Mouse (Mus musculus): ENCODE measurements around the gene Terf2ip. TPM values are rescaled to one million over a fixed set of nuclear protein-coding genes. Genes with fewer than 3 reads are reported as not detected.

The Terf2ip gene
- polyA plus RNA-seq, 1 experiment from 2014 or later: 23.1 TPM

DNA sequence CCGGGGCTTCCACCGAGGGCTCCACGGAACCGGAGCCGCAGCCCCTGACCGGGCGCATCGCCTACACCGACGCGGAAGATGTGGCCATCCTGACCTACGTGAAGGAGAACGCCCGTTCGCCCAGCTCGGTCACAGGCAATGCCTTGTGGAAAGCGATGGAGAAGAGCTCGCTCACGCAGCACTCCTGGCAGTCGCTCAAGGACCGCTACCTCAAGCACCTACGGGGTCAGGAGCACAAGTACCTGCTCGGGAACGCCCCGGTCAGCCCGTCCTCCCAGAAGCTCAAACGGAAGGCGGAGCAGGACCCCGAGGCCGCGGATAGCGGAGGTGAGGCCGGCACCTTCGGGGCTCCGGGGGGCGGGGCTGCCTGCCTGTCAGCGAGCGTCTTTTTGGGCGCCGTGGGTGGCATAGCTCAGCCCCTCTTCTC, 631 bp downstream of the Terf2ip start:
- WGBS: under 1% methylated on average over 40 of the region's 40 CpGs
- peak; percentile 54 for ATAC-seq (ENCODE audit: insufficient read depth, low FRiP score, low read depth)

DNA sequence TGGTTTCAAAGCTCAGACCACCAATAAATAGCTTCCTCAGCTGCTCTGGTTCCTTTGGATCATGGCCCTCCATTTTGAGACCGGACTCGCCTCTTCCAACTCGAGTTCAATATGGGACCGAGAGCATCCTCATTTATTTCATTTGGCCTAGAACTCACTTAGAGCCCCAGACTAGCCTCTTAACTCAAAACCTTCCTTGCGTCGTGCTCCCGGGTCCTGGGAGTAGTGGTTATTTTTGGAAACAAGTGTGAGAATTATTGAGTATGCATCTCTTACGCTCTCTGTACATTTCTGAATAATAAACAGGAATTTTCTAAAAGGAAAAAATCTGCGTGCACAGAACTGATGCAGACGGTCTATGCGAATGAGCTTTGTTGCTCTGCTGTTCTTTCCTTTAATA, 3.7 kb downstream of the Terf2ip start, which contains the start of gene Gm6793:
Gm6793 (minus strand) TSS at position 101 of the 400 bp plus-strand sequence.
- Histone ChIP-seq H3K9ac (no peak within 1 kb of the TSS), H3K4me2 (no peak within 1 kb of the TSS), H3K27me3 (replicated peaks) (no peaks in the 10 kb centered on the region), H3K27ac (no peak within 1 kb of the TSS), H3K4me1 (peaks cover 10% of the 10 kb centered on the region; the same call in 1 of the 2 replicates), H3K4me3 (replicated peaks) (no peak within 1 kb of the TSS), H3K9me3 (no peaks in the 10 kb centered on the region), H3K36me3 (peaks cover 22% of the 10 kb centered on the region)
- WGBS: 95% methylated on average over 11 of the region's 11 CpGs
- no peak for ATAC-seq (ENCODE audit: insufficient read depth, low FRiP score, low read depth)

More for the DNA sequence above, 631 bp downstream of the Terf2ip start:
- H3K4me1 ChIP-seq: peaks cover 10% of the 10 kb centered on the region; the same call in 1 of the 2 replicates
- H3K9me3 ChIP-seq: no peaks in the 10 kb centered on the region
- H3K4me2 ChIP-seq: peak overlapping the region; percentile 85
- peak overlapping the region; percentile 85 for H3K27ac ChIP-seq
- H3K36me3 ChIP-seq: peaks cover 8% of the 10 kb centered on the region; the same call in 1 of the 2 replicates
- no peaks in the 10 kb centered on the region for H3K27me3 ChIP-seq (replicated peaks)
- peak overlapping the region; percentile 84 for H3K4me3 ChIP-seq (replicated peaks)
- H3K9ac ChIP-seq: peak overlapping the region; percentile 74

DNA sequence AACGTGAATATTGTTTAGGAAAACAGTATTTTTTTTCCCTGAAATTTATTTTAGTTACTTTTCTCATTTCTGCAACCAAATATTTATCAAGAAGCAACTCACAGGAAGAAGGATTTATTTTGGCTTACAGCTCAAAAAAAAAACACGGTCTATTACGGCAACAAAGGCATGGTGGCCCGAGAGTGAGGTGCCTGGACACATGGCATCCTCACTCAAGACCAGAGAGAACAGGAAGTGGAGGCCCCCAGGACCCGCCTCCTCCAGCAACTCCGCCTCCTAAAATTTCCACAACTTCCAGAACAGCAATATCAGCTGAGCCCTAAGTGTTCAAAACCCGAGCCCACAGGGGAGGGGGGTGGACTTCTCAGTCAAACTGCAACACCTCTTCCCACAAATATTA, 18.3 kb downstream of the Terf2ip start:
- no peaks in the 10 kb centered on the region for H3K27me3 ChIP-seq (replicated peaks)
- H3K4me2 ChIP-seq: no peak overlapping the region
- H3K36me3 ChIP-seq: no peaks in the 10 kb centered on the region
- H3K4me3 ChIP-seq (replicated peaks): no peak overlapping the region
- no peaks in the 10 kb centered on the region for H3K4me1 ChIP-seq
- ATAC-seq (ENCODE audit: insufficient read depth, low FRiP score, low read depth): no peak
- H3K9me3 ChIP-seq: no peaks in the 10 kb centered on the region
- no peak overlapping the region for H3K27ac ChIP-seq
- 81% methylated on average over 7 of the region's 7 CpGs for WGBS
- no peak overlapping the region for H3K9ac ChIP-seq

DNA sequence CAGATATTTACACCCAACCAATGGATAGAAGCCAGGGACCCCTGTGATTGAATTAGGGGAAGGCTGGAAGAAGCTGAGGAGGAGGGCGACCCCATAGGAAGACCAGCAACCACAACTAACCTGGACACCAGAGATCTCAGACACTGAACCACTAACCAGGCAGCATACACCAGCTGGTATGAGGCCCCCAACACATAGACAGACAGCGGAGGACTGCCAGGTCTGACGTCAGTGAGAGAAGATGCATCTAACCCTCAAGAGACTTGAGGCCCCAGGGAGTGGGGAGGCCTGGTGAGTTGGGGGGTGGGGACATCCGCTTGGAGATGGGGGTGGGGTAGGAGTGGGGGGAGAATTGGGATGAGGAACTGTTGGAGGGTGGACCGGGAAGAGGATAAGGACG, 19.5 kb downstream of the Terf2ip start:
- no peaks in the 10 kb centered on the region for H3K4me1 ChIP-seq
- H3K27ac ChIP-seq: no peak overlapping the region
- H3K9me3 ChIP-seq: no peaks in the 10 kb centered on the region
- no peaks in the 10 kb centered on the region for H3K27me3 ChIP-seq (replicated peaks)
- H3K4me3 ChIP-seq (replicated peaks): no peak overlapping the region
- H3K9ac ChIP-seq: no peak overlapping the region
- no peak overlapping the region for H3K4me2 ChIP-seq
- WGBS: 61% methylated on average over 6 of the region's 6 CpGs
- ATAC-seq (ENCODE audit: insufficient read depth, low FRiP score, low read depth): no peak
- H3K36me3 ChIP-seq: no peaks in the 10 kb centered on the region

DNA sequence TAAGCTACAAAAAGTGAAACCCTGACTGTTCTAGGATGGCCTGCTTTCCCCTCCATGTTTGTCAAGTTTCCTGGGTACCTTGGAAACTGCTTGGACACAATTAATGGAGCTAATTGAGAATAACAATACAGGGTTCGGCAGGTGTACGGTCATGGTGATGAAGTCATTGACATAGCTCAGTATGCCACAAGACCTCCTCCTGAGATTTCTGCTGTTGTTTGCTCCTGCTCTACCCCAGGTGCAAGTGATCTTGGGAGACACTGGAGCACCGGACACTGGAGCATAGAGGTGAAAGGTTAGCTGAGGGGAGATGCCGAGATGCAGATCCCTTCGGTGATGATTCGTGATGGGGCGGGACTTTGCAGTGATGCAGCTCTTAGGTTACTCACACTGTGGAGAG, 21.9 kb downstream of the Terf2ip start:
- no peak overlapping the region for H3K27ac ChIP-seq
- no peaks in the 10 kb centered on the region for H3K27me3 ChIP-seq (replicated peaks)
- H3K9ac ChIP-seq: no peak overlapping the region
- H3K36me3 ChIP-seq: no peaks in the 10 kb centered on the region
- WGBS: 58% methylated on average over 7 of the region's 7 CpGs
- no peaks in the 10 kb centered on the region for H3K9me3 ChIP-seq
- no peak overlapping the region for H3K4me3 ChIP-seq (replicated peaks)
- no peak for ATAC-seq (ENCODE audit: insufficient read depth, low FRiP score, low read depth)
- no peak overlapping the region for H3K4me2 ChIP-seq
- H3K4me1 ChIP-seq: no peaks in the 10 kb centered on the region

DNA sequence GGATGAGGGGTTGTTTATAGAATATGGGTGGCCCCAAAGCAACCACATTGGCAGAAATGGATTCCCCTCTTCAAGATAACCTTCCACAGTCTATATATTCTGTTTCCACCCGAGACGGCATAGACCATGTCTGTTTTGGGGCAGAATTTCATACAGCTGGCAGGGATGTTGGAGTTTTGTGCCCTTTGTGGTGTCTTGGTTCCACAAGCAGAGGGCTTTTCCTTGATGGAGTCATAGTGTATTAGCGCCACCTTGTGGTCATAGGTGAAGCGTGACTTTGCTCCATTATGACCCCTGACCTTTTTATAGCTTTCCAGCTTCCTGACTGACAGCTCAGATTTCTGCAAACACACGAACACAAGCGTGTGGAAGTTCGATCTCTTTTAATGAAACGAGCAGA, 23.4 kb downstream of the Terf2ip start:
- WGBS: 15% methylated on average over 8 of the region's 8 CpGs
- no peak for ATAC-seq (ENCODE audit: insufficient read depth, low FRiP score, low read depth)

DNA sequence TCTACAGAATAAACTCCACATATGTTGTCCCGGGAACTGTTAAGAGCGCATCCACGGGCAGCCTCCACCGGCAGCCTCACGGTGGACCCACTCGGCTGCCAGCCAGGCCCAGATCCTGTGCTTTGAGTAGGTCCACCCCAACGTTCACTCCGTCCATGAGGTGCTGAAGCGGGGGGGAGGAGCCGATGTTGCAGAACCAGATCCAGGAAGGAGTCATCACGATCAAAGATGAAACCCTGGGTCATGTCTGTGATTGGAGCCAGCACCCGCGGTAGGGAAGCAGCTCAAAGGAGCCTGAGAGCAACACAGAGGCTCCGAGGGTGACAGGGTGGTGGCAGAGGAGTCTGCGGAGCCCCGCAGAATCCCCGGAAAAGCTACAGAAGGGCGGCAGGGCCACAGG, 26.3 kb downstream of the Terf2ip start:
- Histone ChIP-seq H3K4me2 (no peak overlapping the region), H3K27ac (no peak overlapping the region), H3K9me3 (no peaks in the 10 kb centered on the region), H3K36me3 (no peaks in the 10 kb centered on the region), H3K9ac (no peak overlapping the region), H3K27me3 (replicated peaks) (no peaks in the 10 kb centered on the region), H3K4me1 (no peaks in the 10 kb centered on the region), H3K4me3 (replicated peaks) (no peak overlapping the region)
- ATAC-seq (ENCODE audit: insufficient read depth, low FRiP score, low read depth): no peak
- 75% methylated on average over 18 of the region's 18 CpGs for WGBS

More for the DNA sequence above, 23.4 kb downstream of the Terf2ip start:
- Histone ChIP-seq H3K27me3 (replicated peaks) (no peaks in the 10 kb centered on the region), H3K4me2 (no peak overlapping the region), H3K9ac (no peak overlapping the region), H3K9me3 (no peaks in the 10 kb centered on the region), H3K4me1 (no peaks in the 10 kb centered on the region), H3K36me3 (no peaks in the 10 kb centered on the region), H3K4me3 (replicated peaks) (no peak overlapping the region), H3K27ac (no peak overlapping the region)

DNA sequence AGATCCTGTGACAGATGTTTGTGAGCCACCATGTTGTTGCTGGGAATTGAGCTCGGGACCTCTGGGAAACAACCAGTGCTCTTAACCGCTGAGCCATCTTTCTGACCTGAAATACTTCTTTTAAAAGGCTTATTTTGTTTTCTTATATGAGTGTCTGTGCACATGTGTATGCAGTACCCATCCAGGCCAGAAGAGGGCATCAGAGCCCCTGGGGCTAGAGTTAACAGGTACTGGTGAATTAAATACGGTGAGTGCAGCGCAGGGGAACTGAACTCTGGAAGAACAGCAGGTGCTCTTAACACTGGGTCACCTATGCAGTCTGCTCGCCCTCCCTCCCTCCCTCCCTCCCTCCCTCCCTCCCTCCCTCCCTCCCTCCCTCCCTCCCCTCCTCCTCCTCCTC, 34.0 kb downstream of the Terf2ip start:
- Histone ChIP-seq H3K9me3 (no peaks in the 10 kb centered on the region), H3K4me1 (no peaks in the 10 kb centered on the region), H3K4me2 (no peak overlapping the region), H3K9ac (no peak overlapping the region), H3K27me3 (replicated peaks) (no peaks in the 10 kb centered on the region), H3K36me3 (no peaks in the 10 kb centered on the region), H3K4me3 (replicated peaks) (no peak overlapping the region), H3K27ac (no peak overlapping the region)
- WGBS: 78% methylated on average over 5 of the region's 5 CpGs
- no peak for ATAC-seq (ENCODE audit: insufficient read depth, low FRiP score, low read depth)

DNA sequence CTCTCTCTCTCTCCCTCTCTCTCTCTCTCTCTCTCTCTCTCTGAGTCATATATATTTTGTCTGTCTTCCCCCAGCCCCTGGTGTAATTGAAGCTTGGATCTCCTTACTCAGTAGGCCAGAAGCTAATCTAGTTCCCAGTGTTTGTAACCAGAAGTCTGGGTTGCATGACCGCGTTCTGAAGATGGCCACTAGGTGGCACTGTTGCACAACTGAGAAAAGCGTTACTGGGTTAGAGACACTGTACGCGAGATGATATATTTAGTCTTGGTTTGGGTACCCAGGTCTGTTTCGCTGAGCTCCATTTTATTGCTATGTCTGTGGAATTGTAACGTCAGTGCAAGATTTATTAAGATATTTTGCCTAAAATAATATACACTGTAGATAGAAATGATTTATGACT, 34.7 kb downstream of the Terf2ip start:
- Histone ChIP-seq H3K9ac (no peak overlapping the region), H3K27me3 (replicated peaks) (no peaks in the 10 kb centered on the region), H3K36me3 (no peaks in the 10 kb centered on the region), H3K9me3 (no peaks in the 10 kb centered on the region), H3K4me1 (no peaks in the 10 kb centered on the region), H3K4me2 (no peak overlapping the region), H3K27ac (no peak overlapping the region), H3K4me3 (replicated peaks) (no peak overlapping the region)
- WGBS: 2% methylated on average over 7 of the region's 7 CpGs
- peak; percentile 50; the same call in 1 of the 2 replicates for ATAC-seq (ENCODE audit: insufficient read depth, low FRiP score, low read depth)

DNA sequence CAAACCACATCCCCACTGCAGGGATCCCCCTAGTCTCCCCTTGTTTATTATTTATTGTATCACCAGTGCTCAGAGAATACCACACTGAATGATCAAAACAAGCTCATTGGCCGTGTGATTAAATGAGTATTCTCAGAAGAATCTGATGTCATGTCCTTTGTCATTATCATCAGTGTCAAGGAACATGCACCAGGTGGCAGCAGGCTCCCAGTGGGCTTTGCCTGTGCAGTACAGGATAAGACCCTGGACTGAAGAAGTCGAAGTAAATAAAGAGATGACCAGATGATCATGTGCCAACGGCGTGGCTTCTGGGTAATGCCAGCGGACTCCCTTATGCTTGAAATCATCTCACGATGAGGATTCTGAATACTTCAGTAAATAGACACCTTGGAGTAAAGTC, 37.1 kb downstream of the Terf2ip start:
- H3K4me2 ChIP-seq: no peak overlapping the region
- no peaks in the 10 kb centered on the region for H3K27me3 ChIP-seq (replicated peaks)
- ATAC-seq (ENCODE audit: insufficient read depth, low FRiP score, low read depth): no peak
- no peaks in the 10 kb centered on the region for H3K36me3 ChIP-seq
- H3K9ac ChIP-seq: no peak overlapping the region
- no peak overlapping the region for H3K27ac ChIP-seq
- no peaks in the 10 kb centered on the region for H3K9me3 ChIP-seq
- no peak overlapping the region for H3K4me3 ChIP-seq (replicated peaks)
- 71% methylated on average over 6 of the region's 6 CpGs for WGBS
- no peaks in the 10 kb centered on the region for H3K4me1 ChIP-seq

DNA sequence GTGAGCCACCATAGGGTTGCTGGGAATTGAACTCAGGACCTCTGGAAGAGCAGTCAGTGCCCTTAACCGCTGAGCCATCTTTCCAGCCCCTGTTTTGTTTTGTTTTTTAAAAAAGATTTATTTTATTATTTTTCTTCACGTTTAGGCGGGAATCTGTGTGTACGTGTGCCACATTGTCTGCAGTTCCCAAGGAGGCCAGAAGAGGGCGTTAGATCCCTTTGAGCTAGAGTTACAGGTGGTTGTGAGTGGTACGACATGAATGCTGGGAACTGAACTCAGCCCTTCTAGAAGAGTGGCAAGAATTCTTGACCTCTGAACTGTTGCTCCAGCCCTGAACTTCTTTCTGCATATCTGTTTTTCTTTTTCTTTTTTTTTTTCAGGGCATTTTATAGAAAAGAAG, 38.8 kb downstream of the Terf2ip start:
- 78% methylated on average over 6 of the region's 6 CpGs for WGBS
- H3K27ac ChIP-seq: no peak overlapping the region
- no peaks in the 10 kb centered on the region for H3K9me3 ChIP-seq
- H3K4me1 ChIP-seq: no peaks in the 10 kb centered on the region
- no peak overlapping the region for H3K9ac ChIP-seq
- no peaks in the 10 kb centered on the region for H3K27me3 ChIP-seq (replicated peaks)
- H3K4me3 ChIP-seq (replicated peaks): no peak overlapping the region
- no peak for ATAC-seq (ENCODE audit: insufficient read depth, low FRiP score, low read depth)
- no peaks in the 10 kb centered on the region for H3K36me3 ChIP-seq
- H3K4me2 ChIP-seq: no peak overlapping the region

DNA sequence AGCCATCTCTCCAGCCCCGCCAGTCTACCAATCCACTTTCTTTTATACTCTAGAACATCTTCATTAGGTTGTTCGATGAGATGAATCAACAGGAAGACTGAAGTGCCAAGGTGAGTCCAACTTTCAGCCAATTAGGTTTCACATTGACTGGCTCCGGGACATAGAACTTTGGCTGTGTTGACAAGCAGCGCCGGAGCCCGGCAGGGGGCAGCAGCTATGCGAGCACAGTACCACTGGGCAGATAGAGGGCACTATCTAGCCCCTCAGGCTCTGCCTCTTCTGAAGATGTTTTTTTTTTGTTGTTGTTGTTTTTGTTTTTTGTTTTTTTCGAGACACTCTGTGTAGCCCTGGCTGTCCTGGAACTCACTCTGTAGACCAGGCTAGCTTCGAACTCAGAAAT, 40.3 kb downstream of the Terf2ip start:
- Histone ChIP-seq H3K9ac (no peak overlapping the region), H3K4me1 (no peaks in the 10 kb centered on the region), H3K4me2 (no peak overlapping the region), H3K27ac (no peak overlapping the region), H3K9me3 (no peaks in the 10 kb centered on the region), H3K4me3 (replicated peaks) (no peak overlapping the region), H3K27me3 (replicated peaks) (no peaks in the 10 kb centered on the region), H3K36me3 (no peaks in the 10 kb centered on the region)
- no peak for ATAC-seq (ENCODE audit: insufficient read depth, low FRiP score, low read depth)
- 73% methylated on average over 9 of the region's 9 CpGs for WGBS

DNA sequence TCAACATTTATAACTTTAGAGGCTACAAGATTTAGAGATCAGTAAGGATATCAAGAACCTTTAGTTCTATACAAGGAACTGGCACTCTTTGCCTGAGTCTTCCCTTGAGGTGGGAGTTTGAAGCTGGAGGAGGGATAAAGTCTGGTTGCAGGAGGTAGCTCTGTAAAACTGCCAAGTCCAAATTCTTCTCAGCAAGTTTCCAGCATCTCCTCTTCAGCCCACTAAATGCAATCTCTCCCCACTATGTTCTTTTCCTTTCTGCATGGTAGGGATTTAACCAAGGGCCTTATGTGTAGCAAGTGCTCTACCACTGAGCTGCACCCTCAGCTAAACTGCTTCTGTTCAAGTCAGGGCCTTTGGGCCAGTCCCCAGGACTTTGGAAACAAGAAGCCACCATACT, 43.3 kb downstream of the Terf2ip start:
- no peaks in the 10 kb centered on the region for H3K27me3 ChIP-seq (replicated peaks)

More for the DNA sequence above, 43.3 kb downstream of the Terf2ip start:
- Histone ChIP-seq H3K36me3 (no peaks in the 10 kb centered on the region), H3K9me3 (no peaks in the 10 kb centered on the region), H3K4me1 (no peaks in the 10 kb centered on the region), H3K9ac (no peak overlapping the region), H3K27ac (no peak overlapping the region), H3K4me2 (no peak overlapping the region), H3K4me3 (replicated peaks) (no peak overlapping the region)
- ATAC-seq (ENCODE audit: insufficient read depth, low FRiP score, low read depth): no peak

All from stomach, embryonic 15.5 days (tissue).